Mouse (Mus musculus): ENCODE measurements at regions not wholly inside any gene's neighbourhood (a gene's known extent, or its start where the extent isn't known, plus 50 kb on each side); places are given as distances from the start of the nearest gene placed in this dataset.

- no peak overlapping the region for H3K9ac ChIP-seq (ENCODE audit: low read depth, low read length)
- no peaks in the 10 kb centered on the region for H3K36me3 ChIP-seq (ENCODE audit: control insufficient read depth, insufficient read depth, low read length)
- H3K79me2 ChIP-seq (ENCODE audit: control insufficient read depth, insufficient read depth, low read length), result no peaks in the 10 kb centered on the region
- no peak overlapping the region for H3K27ac ChIP-seq (replicated peaks; ENCODE audit: insufficient read depth, low read depth, low read length)
- WGBS, result 71% methylated on average over 4 of the region's 4 CpGs
- H3K4me1 ChIP-seq (ENCODE audit: control insufficient read depth, insufficient read depth, low read length), result no peaks in the 10 kb centered on the region
- TF ChIP-seq POLR2A (IDR thresholded peaks at IDR 0.05; ENCODE audit: extremely low read depth, insufficient read depth, low read length) (no peak), CTCF (IDR thresholded peaks at IDR 0.05; ENCODE audit: low read depth, low read length) (no peak)
- H3K27me3 ChIP-seq (ENCODE audit: control insufficient read depth, insufficient read depth, low read length), result no peaks in the 10 kb centered on the region
- H3K4me3 ChIP-seq (ENCODE audit: insufficient read depth, low read depth, low read length), result no peak overlapping the region
- DNase-seq (ENCODE audit: extremely low read depth, low read depth, low spot score), result no peak
These were observed 143.1 kb downstream of the Edem1 start for GRCm38 (mm10) chr6:108971415-108972089.

GRCm38 (mm10) chr6:108973701-108974100, 145.3 kb downstream of the Edem1 start:
- WGBS, result 75% methylated on average over 2 of the region's 2 CpGs
- H3K4me3 ChIP-seq (ENCODE audit: insufficient read depth, low read depth, low read length), result no peak overlapping the region
- H3K36me3 ChIP-seq (ENCODE audit: control insufficient read depth, insufficient read depth, low read length), result no peaks in the 10 kb centered on the region
- no peaks in the 10 kb centered on the region for H3K4me1 ChIP-seq (ENCODE audit: control insufficient read depth, insufficient read depth, low read length)
- H3K79me2 ChIP-seq (ENCODE audit: control insufficient read depth, insufficient read depth, low read length), result no peaks in the 10 kb centered on the region
- TF ChIP-seq POLR2A (IDR thresholded peaks at IDR 0.05; ENCODE audit: extremely low read depth, insufficient read depth, low read length) (no peak), CTCF (IDR thresholded peaks at IDR 0.05; ENCODE audit: low read depth, low read length) (no peak)
- H3K27ac ChIP-seq (replicated peaks; ENCODE audit: insufficient read depth, low read depth, low read length), result no peak overlapping the region
- H3K9ac ChIP-seq (ENCODE audit: low read depth, low read length), result no peak overlapping the region
- no peaks in the 10 kb centered on the region for H3K27me3 ChIP-seq (ENCODE audit: control insufficient read depth, insufficient read depth, low read length)
- DNase-seq (ENCODE audit: extremely low read depth, low read depth, low spot score), result no peak

- Histone ChIP-seq H3K27me3 (ENCODE audit: control insufficient read depth, insufficient read depth, low read length) (no peaks in the 10 kb centered on the region), H3K27ac (replicated peaks; ENCODE audit: insufficient read depth, low read depth, low read length) (no peak overlapping the region), H3K4me1 (ENCODE audit: control insufficient read depth, insufficient read depth, low read length) (no peaks in the 10 kb centered on the region), H3K36me3 (ENCODE audit: control insufficient read depth, insufficient read depth, low read length) (no peaks in the 10 kb centered on the region), H3K9ac (ENCODE audit: low read depth, low read length) (no peak overlapping the region), H3K79me2 (ENCODE audit: control insufficient read depth, insufficient read depth, low read length) (no peaks in the 10 kb centered on the region), H3K4me3 (ENCODE audit: insufficient read depth, low read depth, low read length) (no peak overlapping the region)
- no peak for DNase-seq (ENCODE audit: extremely low read depth, low read depth, low spot score)
- no peak for TF ChIP-seq CTCF (IDR thresholded peaks at IDR 0.05; ENCODE audit: low read depth, low read length)
- TF ChIP-seq POLR2A (IDR thresholded peaks at IDR 0.05; ENCODE audit: extremely low read depth, insufficient read depth, low read length), result no peak
- WGBS, result 88% methylated on average over 4 of the region's 4 CpGs
These were observed 161.1 kb downstream of the Edem1 start for GRCm38 (mm10) chr6:108989506-108989905.

- no peak for TF ChIP-seq CTCF (IDR thresholded peaks at IDR 0.05; ENCODE audit: low read depth, low read length)
- TF ChIP-seq POLR2A (IDR thresholded peaks at IDR 0.05; ENCODE audit: extremely low read depth, insufficient read depth, low read length), result no peak
- 52% methylated on average over 3 of the region's 3 CpGs for WGBS
- no peak overlapping the region for H3K9ac ChIP-seq (ENCODE audit: low read depth, low read length)
- DNase-seq (ENCODE audit: extremely low read depth, low read depth, low spot score), result no peak
- no peaks in the 10 kb centered on the region for H3K79me2 ChIP-seq (ENCODE audit: control insufficient read depth, insufficient read depth, low read length)
- H3K4me1 ChIP-seq (ENCODE audit: control insufficient read depth, insufficient read depth, low read length), result no peaks in the 10 kb centered on the region
- no peaks in the 10 kb centered on the region for H3K36me3 ChIP-seq (ENCODE audit: control insufficient read depth, insufficient read depth, low read length)
- no peak overlapping the region for H3K4me3 ChIP-seq (ENCODE audit: insufficient read depth, low read depth, low read length)
- H3K27me3 ChIP-seq (ENCODE audit: control insufficient read depth, insufficient read depth, low read length), result no peaks in the 10 kb centered on the region
- no peak overlapping the region for H3K27ac ChIP-seq (replicated peaks; ENCODE audit: insufficient read depth, low read depth, low read length)
These were observed 165.3 kb downstream of the Edem1 start for GRCm38 (mm10) chr6:108993743-108994142.

GRCm38 (mm10) chr6:109004443-109004842, 176.0 kb downstream of the Edem1 start:
- H3K27me3 ChIP-seq (ENCODE audit: control insufficient read depth, insufficient read depth, low read length), result no peaks in the 10 kb centered on the region
- H3K27ac ChIP-seq (replicated peaks; ENCODE audit: insufficient read depth, low read depth, low read length), result no peak overlapping the region
- H3K9ac ChIP-seq (ENCODE audit: low read depth, low read length), result no peak overlapping the region
- no peaks in the 10 kb centered on the region for H3K79me2 ChIP-seq (ENCODE audit: control insufficient read depth, insufficient read depth, low read length)
- H3K4me3 ChIP-seq (ENCODE audit: insufficient read depth, low read depth, low read length), result no peak overlapping the region
- TF ChIP-seq POLR2A (IDR thresholded peaks at IDR 0.05; ENCODE audit: extremely low read depth, insufficient read depth, low read length) (no peak), CTCF (IDR thresholded peaks at IDR 0.05; ENCODE audit: low read depth, low read length) (no peak)
- H3K4me1 ChIP-seq (ENCODE audit: control insufficient read depth, insufficient read depth, low read length), result no peaks in the 10 kb centered on the region
- no peak for DNase-seq (ENCODE audit: extremely low read depth, low read depth, low spot score)
- no peaks in the 10 kb centered on the region for H3K36me3 ChIP-seq (ENCODE audit: control insufficient read depth, insufficient read depth, low read length)
- 49% methylated on average over 2 of the region's 2 CpGs for WGBS

GRCm38 (mm10) chr6:109009364-109009763, 180.9 kb downstream of the Edem1 start:
- TF ChIP-seq POLR2A (IDR thresholded peaks at IDR 0.05; ENCODE audit: extremely low read depth, insufficient read depth, low read length) (no peak), CTCF (IDR thresholded peaks at IDR 0.05; ENCODE audit: low read depth, low read length) (no peak)
- 90% methylated on average over 3 of the region's 3 CpGs for whole genome bisulfite sequencing
- H3K27ac ChIP-seq (replicated peaks; ENCODE audit: insufficient read depth, low read depth, low read length), result no peak overlapping the region
- H3K27me3 ChIP-seq (ENCODE audit: control insufficient read depth, insufficient read depth, low read length), result no peaks in the 10 kb centered on the region
- no peaks in the 10 kb centered on the region for H3K4me1 ChIP-seq (ENCODE audit: control insufficient read depth, insufficient read depth, low read length)
- H3K4me3 ChIP-seq (ENCODE audit: insufficient read depth, low read depth, low read length), result no peak overlapping the region
- H3K9ac ChIP-seq (ENCODE audit: low read depth, low read length), result no peak overlapping the region
- no peaks in the 10 kb centered on the region for H3K79me2 ChIP-seq (ENCODE audit: control insufficient read depth, insufficient read depth, low read length)
- no peak for DNase-seq (ENCODE audit: extremely low read depth, low read depth, low spot score)
- no peaks in the 10 kb centered on the region for H3K36me3 ChIP-seq (ENCODE audit: control insufficient read depth, insufficient read depth, low read length)

Data from liver, adult 2 months (tissue).